Mouse (Mus musculus): ENCODE measurements around the gene Gm10310. TPM values are rescaled to one million over a fixed set of nuclear protein-coding genes. Genes with fewer than 3 reads are reported as not detected.
"Not testable (repeated sequence)": the region's sequence is repeated elsewhere in the genome, so short reads cannot be mapped to it uniquely, and the experiment has no call there.

Gm10310 gene
- total RNA-seq (2022): not detected

GRCm38 (mm10) chr10:129984962-129985361, at the start of gene Gm10310:
Gene Gm10310 (minus strand): TSS chr10:129985062.
- not testable (repeated sequence) for DNase-seq (ENCODE audit: low spot score)

GRCm38 (mm10) chr10:130030048-130030447, 45.2 kb upstream of the Gm10310 start, which contains the start of gene Olfr821:
Gene Olfr821 (plus strand): TSS chr10:130030348.
- DNase-seq (ENCODE audit: low spot score): no peak

- no peak for DNase-seq (ENCODE audit: low spot score)
These were observed 27.5 kb upstream of the Gm10310 start, which contains the start of gene Olfr820 for GRCm38 (mm10) chr10:130012321-130012720. Gene Olfr820 (plus strand): TSS chr10:130012621.

GRCm38 (mm10) chr10:130005366-130005765, 20.5 kb upstream of the Gm10310 start:
- DNase-seq (ENCODE audit: low spot score): not testable (repeated sequence)

GRCm38 (mm10) chr10:130004104-130004503, 19.2 kb upstream of the Gm10310 start:
- not testable (repeated sequence) for DNase-seq (ENCODE audit: low spot score)

GRCm38 (mm10) chr10:129981867-129982266, 3.0 kb downstream of the Gm10310 start:
- not testable (repeated sequence) for DNase-seq (ENCODE audit: low spot score)

- DNase-seq (ENCODE audit: low spot score): not testable (repeated sequence)
These were observed 8.8 kb downstream of the Gm10310 start, which contains the start of gene Olfr247 for GRCm38 (mm10) chr10:129976040-129976439. Gene Olfr247 (minus strand): TSS chr10:129976140.

- not testable (repeated sequence) for DNase-seq (ENCODE audit: low spot score)
These were observed 11.9 kb downstream of the Gm10310 start for GRCm38 (mm10) chr10:129972994-129973393.

- DNase-seq (ENCODE audit: low spot score): not testable (repeated sequence)
These were observed 17.7 kb downstream of the Gm10310 start, which contains the start of gene Olfr819 for GRCm38 (mm10) chr10:129967166-129967565. Gene Olfr819 (minus strand): TSS chr10:129967266.

GRCm38 (mm10) chr10:129966232-129966631, 18.6 kb downstream of the Gm10310 start:
- DNase-seq (ENCODE audit: low spot score): not testable (repeated sequence)

- no peak for DNase-seq (ENCODE audit: low spot score)
These were observed 35.9 kb downstream of the Gm10310 start, which contains the start of gene Olfr818 for GRCm38 (mm10) chr10:129949000-129949399. Gene Olfr818 (minus strand): TSS chr10:129949100.

Other genes with a start within 250 kb of the Gm10310 start
- gene Olfr806, start 243.1 kb downstream of the Gm10310 start, total RNA-seq (2022): not detected
- not detected for gene Olfr807, start 227.3 kb downstream of the Gm10310 start, total RNA-seq (2022)
- gene Olfr808, start 219.6 kb downstream of the Gm10310 start, total RNA-seq (2022): not detected
- gene Olfr809, start 210.4 kb downstream of the Gm10310 start, total RNA-seq (2022): not detected
- gene Olfr810, start 190.1 kb downstream of the Gm10310 start, total RNA-seq (2022): not detected
- gene Olfr811, start 180.7 kb downstream of the Gm10310 start, total RNA-seq (2022): not detected
- not detected for gene Olfr812, start 139.0 kb downstream of the Gm10310 start, total RNA-seq (2022)
- gene Olfr813, start 129.7 kb downstream of the Gm10310 start, total RNA-seq (2022): not detected
- not detected for gene Olfr814, start 105.2 kb downstream of the Gm10310 start, total RNA-seq (2022)
- gene Olfr815, start 79.2 kb downstream of the Gm10310 start, total RNA-seq (2022): not detected
- gene Olfr816, start 69.5 kb downstream of the Gm10310 start, total RNA-seq (2022): not detected
- gene Olfr818, start 36.0 kb downstream of the Gm10310 start, total RNA-seq (2022): not detected
- gene Olfr819, start 17.8 kb downstream of the Gm10310 start, total RNA-seq (2022): not detected
- gene Olfr247, start 8.9 kb downstream of the Gm10310 start, total RNA-seq (2022): not detected
- gene Olfr820, start 27.6 kb upstream of the Gm10310 start, total RNA-seq (2022): not detected
- gene Olfr821, start 45.3 kb upstream of the Gm10310 start, total RNA-seq (2022): not detected
- not detected for gene Olfr822, start 86.1 kb upstream of the Gm10310 start, total RNA-seq (2022)
- not detected for gene Olfr823, start 130.3 kb upstream of the Gm10310 start, total RNA-seq (2022)
- gene Olfr824, start 144.9 kb upstream of the Gm10310 start, total RNA-seq (2022): not detected
- gene Olfr825, start 181.7 kb upstream of the Gm10310 start, total RNA-seq (2022): not detected
- not detected for gene Olfr826, start 199.1 kb upstream of the Gm10310 start, total RNA-seq (2022)
- gene Olfr827, start 229.3 kb upstream of the Gm10310 start, total RNA-seq (2022): not detected

All from heart, adult 8-10 months (tissue).